Mouse (Mus musculus) spleen, postnatal 10 days (tissue): ENCODE measurements around the gene Cavin1.

Source experiments
- DNase-seq, 2 experiments: peaks; one replicate each; pipeline ENCODE4 v3.0.0; 2021 to 2022; ENCODE audit warnings: low spot score in 2 of 2

Cavin1 gene

DNA sequence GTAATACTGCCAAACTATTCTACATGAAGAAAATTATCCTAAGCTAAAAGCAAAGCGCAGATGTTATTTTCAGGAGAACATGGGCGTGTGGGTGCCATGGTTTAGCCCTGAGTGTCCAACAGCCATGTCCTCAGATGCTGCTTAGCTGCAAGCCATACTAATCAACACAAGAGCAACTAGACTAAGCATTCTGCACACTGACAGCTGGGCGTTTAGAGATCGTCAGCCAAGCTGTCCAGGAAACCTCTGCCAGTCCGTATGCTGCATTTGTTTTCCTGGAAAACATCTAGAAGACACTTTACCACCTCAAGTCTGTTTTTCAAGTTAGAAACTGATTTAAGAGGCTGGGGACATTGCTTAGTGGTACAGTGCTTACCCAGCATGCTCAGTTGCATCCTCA is 56.3 kb downstream of the Cavin1 start:
- no peak for DNase-seq

DNA sequence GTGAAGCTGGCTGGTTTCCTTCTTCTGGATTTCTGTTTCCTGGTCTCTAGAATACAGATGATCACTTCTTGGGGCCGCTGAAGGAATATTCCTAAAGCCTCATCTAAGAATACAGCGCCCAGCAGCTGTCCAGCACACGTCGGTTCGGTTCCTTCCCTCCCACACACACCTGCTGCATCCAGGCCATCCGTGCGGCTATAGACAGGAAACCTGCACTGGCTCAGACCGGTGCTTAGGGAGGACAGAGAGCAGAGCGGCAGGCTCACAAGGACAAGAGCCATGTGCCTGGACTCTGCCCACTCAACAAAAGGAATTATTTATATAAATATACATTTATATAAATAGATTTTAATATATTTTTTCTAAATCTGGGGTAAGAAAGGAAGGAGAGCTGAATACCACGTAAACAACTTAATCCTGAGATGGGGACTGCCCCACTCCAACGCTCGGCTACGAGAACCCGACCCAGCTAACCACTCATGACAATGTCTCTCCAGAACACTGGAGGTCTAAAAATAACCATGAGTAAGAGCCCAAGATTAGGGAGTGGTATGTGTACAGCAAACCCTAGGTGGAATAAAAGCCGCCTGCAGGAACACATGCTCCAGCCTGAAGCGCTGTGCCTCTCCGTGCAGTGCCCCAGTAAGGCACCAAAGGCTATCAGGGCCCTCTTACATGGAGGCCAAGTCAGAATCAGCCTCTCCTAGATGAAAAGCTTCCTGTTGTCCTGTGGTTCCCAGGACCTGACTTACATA is 58.1 kb downstream of the Cavin1 start:
- DNase-seq = no peak

DNA sequence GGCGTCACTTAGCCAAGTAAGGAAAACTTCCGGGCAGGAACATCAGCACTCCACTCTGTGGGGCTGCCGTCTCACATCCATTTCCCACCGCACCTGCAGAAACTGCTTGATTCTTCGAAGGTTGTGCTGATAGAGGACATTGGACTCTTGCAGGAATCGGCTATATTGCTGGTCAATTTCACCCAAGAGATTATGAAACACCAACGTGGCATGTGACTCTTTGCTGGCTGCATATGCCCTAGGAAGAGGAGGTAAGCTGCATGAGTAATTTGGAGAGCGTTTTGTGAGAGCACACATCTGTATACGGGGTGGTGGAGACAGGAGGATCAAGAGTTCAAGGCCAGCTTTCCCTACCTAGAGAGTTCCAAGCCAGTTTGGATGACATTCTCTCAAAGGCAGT is 62.1 kb downstream of the Cavin1 start:
- DNase-seq = no peak

DNA sequence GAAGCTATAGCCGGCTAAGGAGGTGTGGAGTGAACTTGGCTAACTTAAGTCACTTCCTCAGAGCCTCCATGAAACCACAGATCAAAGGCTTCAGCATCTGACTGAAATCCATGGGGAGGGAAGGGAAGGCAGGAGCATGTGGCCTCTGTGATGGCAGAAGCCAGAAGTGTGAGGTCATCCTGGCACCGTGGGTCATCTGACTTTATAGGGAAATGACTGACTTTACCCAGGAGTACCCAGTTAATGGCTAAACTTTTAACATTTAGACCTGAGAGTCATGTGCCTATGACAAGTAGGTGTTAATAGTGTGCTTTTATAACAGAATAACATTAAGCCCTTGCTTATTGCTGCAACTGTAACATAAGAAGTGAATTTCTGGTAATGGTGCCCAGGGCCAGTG is 62.6 kb downstream of the Cavin1 start:
- DNase-seq = no peak

DNA sequence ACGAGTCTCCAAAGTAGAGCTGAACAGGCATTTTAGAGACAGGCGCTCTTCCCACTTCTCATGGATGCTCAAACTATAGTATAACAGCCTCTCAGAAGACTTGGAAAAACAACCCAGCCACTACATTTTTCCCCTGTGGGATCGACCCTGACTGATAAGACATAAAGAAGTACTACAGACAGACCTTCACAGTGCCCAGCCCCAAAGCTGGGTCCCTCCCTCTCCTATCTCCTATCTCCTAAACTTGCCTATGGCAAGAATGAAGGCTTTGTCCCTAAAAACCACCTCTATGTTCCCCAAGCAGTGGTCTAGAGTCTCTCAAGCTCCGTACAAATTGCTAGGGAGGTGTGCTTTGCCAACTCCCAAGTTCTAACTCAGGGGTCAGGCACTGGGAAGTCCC is 63.8 kb downstream of the Cavin1 start:
- DNase-seq = no peak
